Mouse (Mus musculus) E14TG2a.4 (cell line): ENCODE results near the gene Zfp981.
"Not testable (repeated sequence)": the region's sequence is repeated elsewhere in the genome, so short reads cannot be mapped to it uniquely, and the experiment has no call there.

Source experiments
- CTCF ChIP-seq: conservative IDR thresholded peaks from 2 replicates; pipeline ENCODE4 v1.5.1; 2014; ENCODE audit warnings: low read length
- POU5F1 ChIP-seq: IDR thresholded peaks from 2 replicates; pipeline ENCODE4 v1.6.1; 2014; ENCODE audit warnings: low read length, borderline replicate concordance

DNA sequence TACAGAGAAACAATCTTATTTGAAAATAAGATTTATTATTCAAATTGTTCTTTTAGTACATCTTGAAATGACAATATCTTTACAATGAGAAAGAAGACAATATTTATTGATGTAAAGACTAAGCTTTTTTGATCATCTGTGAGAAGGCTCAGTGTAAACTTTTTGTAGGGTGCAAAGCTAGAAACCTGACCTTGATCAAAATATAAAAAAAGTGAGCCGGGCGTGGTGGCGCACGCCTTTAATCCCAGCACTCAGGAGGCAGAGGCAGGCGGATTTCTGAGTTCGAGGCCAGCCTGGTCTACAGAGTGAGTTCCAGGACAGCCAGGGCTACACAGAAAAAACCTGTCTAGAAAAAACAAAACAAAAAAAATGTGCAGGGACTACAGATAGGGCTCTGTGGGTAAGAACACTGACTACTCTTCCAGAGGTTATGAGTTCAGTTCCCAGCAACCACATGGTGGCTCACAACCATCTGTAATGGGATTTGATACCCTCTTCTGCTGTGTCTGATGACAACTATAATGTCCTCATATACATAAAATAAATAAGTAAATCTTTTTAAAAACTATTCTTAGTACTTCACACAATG is 8.4 kb upstream of the Zfp981 start:
- not testable (repeated sequence) for TF ChIP-seq CTCF, POU5F1
